ENCODE assay signal across 16 mouse cellular contexts in genomic region chr5:119663241-119663640, GRCm38 (mm10). TPM values are rescaled to one million over a fixed set of nuclear protein-coding genes. Genes with fewer than 3 reads are reported as not detected.
DNase-seq lines count a peak whose midpoint lies in the region; ATAC-seq and TF ChIP-seq lines count a peak whose summit lies in the region.
"Had no signal": no experiment of that assay in that cellular context is flagged by ENCODE, and none has a peak within 500 bp of the region (broad histone marks: within the 10 kb centered on the region; RNA-seq: fewer than 3 reads in every experiment).

No protein-coding gene starts in this region.

- 0 out of 2 replicates have a peak, but pooled peaks cover 1% of the 10 kb centered on the region for H3K4me1 ChIP-seq in forebrain, embryonic 11.5 days (replicated peaks; ENCODE audit: control insufficient read depth, insufficient read depth, low read length)
- H3K4me1 ChIP-seq in forebrain, embryonic 15.5 days, result no peaks in the 10 kb centered on the region
- H3K4me1 ChIP-seq in kidney, postnatal 0 days (replicated peaks; ENCODE audit: insufficient read depth, low read length), result no peaks in the 10 kb centered on the region
- H3K4me1 ChIP-seq in embryonic facial prominence, embryonic 11.5 days (ENCODE audit: control insufficient read depth, insufficient read depth, low read length), result peaks cover 3% of the 10 kb centered on the region
- H3K4me1 ChIP-seq in liver, embryonic 13.5 days (replicated peaks), result no peaks in the 10 kb centered on the region; the same call in 1 of the 2 replicates
- H3K4me1 ChIP-seq: hindbrain, embryonic 13.5 days; megakaryocyte, embryonic 14.5 days had no signal

- no peak for TF ChIP-seq CTCF in kidney, postnatal 0 days (IDR thresholded peaks at IDR 0.05; ENCODE audit: low read depth)

- no peaks in the 10 kb centered on the region for H3K36me3 ChIP-seq in forebrain, embryonic 11.5 days (ENCODE audit: control insufficient read depth, insufficient read depth, low read length)
- no peaks in the 10 kb centered on the region for H3K36me3 ChIP-seq in forebrain, embryonic 15.5 days
- H3K36me3 ChIP-seq in kidney, postnatal 0 days (ENCODE audit: insufficient read depth, low read length), result no peaks in the 10 kb centered on the region
- no peaks in the 10 kb centered on the region for H3K36me3 ChIP-seq in embryonic facial prominence, embryonic 11.5 days (replicated peaks; ENCODE audit: control insufficient read depth, insufficient read depth, low read depth, low read length)
- H3K36me3 ChIP-seq in liver, embryonic 13.5 days, result no peaks in the 10 kb centered on the region
- H3K36me3 ChIP-seq: G1E; hindbrain, embryonic 13.5 days had no signal

- H3K27ac ChIP-seq in forebrain, embryonic 11.5 days (ENCODE audit: low read depth, low read length), result no peak overlapping the region
- H3K27ac ChIP-seq in forebrain, embryonic 15.5 days (replicated peaks), result no peak overlapping the region
- peak overlapping the region; percentile 50; the same call in 1 of the 2 replicates for H3K27ac ChIP-seq in kidney, postnatal 0 days
- H3K27ac ChIP-seq in embryonic facial prominence, embryonic 11.5 days (replicated peaks; ENCODE audit: low read depth, low read length), result 0 out of 2 replicates have a peak overlapping the region, but pooled peaks have one; percentile 20
- no peak overlapping the region for H3K27ac ChIP-seq in liver, embryonic 13.5 days
- H3K27ac ChIP-seq: hindbrain, embryonic 13.5 days; stomach, postnatal 0 days had no signal

- no peak overlapping the region for H3K4me3 ChIP-seq in forebrain, embryonic 11.5 days (ENCODE audit: low read depth, low read length)
- no peak overlapping the region for H3K4me3 ChIP-seq in forebrain, embryonic 15.5 days
- H3K4me3 ChIP-seq in kidney, postnatal 0 days (replicated peaks; ENCODE audit: low read depth, low read length), result no peak overlapping the region
- H3K4me3 ChIP-seq in embryonic facial prominence, embryonic 11.5 days (ENCODE audit: low read depth, low read length), result no peak overlapping the region
- H3K4me3 ChIP-seq in liver, embryonic 13.5 days (replicated peaks), result no peak overlapping the region
- H3K4me3 ChIP-seq: hindbrain, embryonic 13.5 days; megakaryocyte, embryonic 14.5 days; myocyte had no signal

- DNase-seq in forebrain, embryonic 11.5 days (ENCODE audit: low spot score), result peak; percentile 48
- no peak for DNase-seq in kidney, postnatal 0 days (ENCODE audit: low spot score)
- no peak for DNase-seq in kidney, postnatal 10 days
- DNase-seq in embryonic facial prominence, embryonic 11.5 days (ENCODE audit: low spot score), result no peak
- no peak for DNase-seq in liver, embryonic 13.5 days
- no peak for DNase-seq in natural killer cell, adult 2 months (ENCODE audit: low spot score in 2 of 2)
- DNase-seq: cerebellum, adult 11 months; kidney, adult 2 months had no signal

- under 1% methylated on average over 15 of the region's 15 CpGs for WGBS in forebrain, embryonic 11.5 days
- WGBS in forebrain, embryonic 15.5 days, result under 1% methylated on average over 15 of the region's 15 CpGs
- 5% methylated on average over 15 of the region's 15 CpGs for WGBS in kidney, postnatal 0 days
- 1% methylated on average over 15 of the region's 15 CpGs for WGBS in embryonic facial prominence, embryonic 11.5 days
- WGBS in liver, embryonic 13.5 days (ENCODE audit: insufficient replicate concordance), result 3% methylated on average over 15 of the region's 15 CpGs

- peaks cover 95% of the 10 kb centered on the region for H3K27me3 ChIP-seq in forebrain, embryonic 11.5 days (ENCODE audit: control insufficient read depth, insufficient read depth, low read length)
- H3K27me3 ChIP-seq in forebrain, embryonic 15.5 days, result peaks cover 95% of the 10 kb centered on the region
- H3K27me3 ChIP-seq in kidney, postnatal 0 days (ENCODE audit: insufficient read depth, low read length), result peaks cover 72% of the 10 kb centered on the region
- H3K27me3 ChIP-seq in embryonic facial prominence, embryonic 11.5 days (ENCODE audit: control insufficient read depth, insufficient read depth, low read length), result peaks cover 56% of the 10 kb centered on the region
- peaks cover 100% of the 10 kb centered on the region for H3K27me3 ChIP-seq in liver, embryonic 13.5 days

- H3K9me3 ChIP-seq in forebrain, embryonic 11.5 days (ENCODE audit: control insufficient read depth, low read length), result no peaks in the 10 kb centered on the region
- no peaks in the 10 kb centered on the region for H3K9me3 ChIP-seq in forebrain, embryonic 15.5 days
- H3K9me3 ChIP-seq in kidney, postnatal 0 days (replicated peaks; ENCODE audit: low read length), result no peaks in the 10 kb centered on the region
- H3K9me3 ChIP-seq in embryonic facial prominence, embryonic 11.5 days (replicated peaks; ENCODE audit: control insufficient read depth, low read length), result no peaks in the 10 kb centered on the region
- H3K9me3 ChIP-seq in liver, embryonic 13.5 days (replicated peaks), result no peaks in the 10 kb centered on the region
- H3K9me3 ChIP-seq: hindbrain, embryonic 13.5 days; megakaryocyte, embryonic 14.5 days had no signal

- H3K9ac ChIP-seq in forebrain, embryonic 11.5 days (ENCODE audit: low read length), result no peak overlapping the region
- H3K9ac ChIP-seq in forebrain, embryonic 15.5 days (replicated peaks), result no peak overlapping the region
- no peak overlapping the region for H3K9ac ChIP-seq in kidney, postnatal 0 days (ENCODE audit: low read depth, low read length)
- peak overlapping the region; percentile 46 for H3K9ac ChIP-seq in embryonic facial prominence, embryonic 11.5 days (replicated peaks; ENCODE audit: low read length)
- H3K9ac ChIP-seq in liver, embryonic 13.5 days, result no peak overlapping the region
- H3K9ac ChIP-seq: hindbrain, embryonic 13.5 days had no signal

- no peak for ATAC-seq in forebrain, embryonic 11.5 days (replicated peaks; ENCODE audit: low FRiP score)
- ATAC-seq in forebrain, embryonic 15.5 days (replicated peaks), result no peak
- no peak for ATAC-seq in kidney, postnatal 0 days (replicated peaks; ENCODE audit: low FRiP score, low read depth)
- no peak for ATAC-seq in embryonic facial prominence, embryonic 11.5 days (replicated peaks; ENCODE audit: insufficient number of reproducible peaks, low FRiP score, low TSS enrichment, low read depth)
- ATAC-seq in liver, embryonic 13.5 days (ENCODE audit: low read depth), result no peak
- ATAC-seq in megakaryocyte, adult 5-6 weeks (ENCODE audit: poor library complexity, severe bottlenecking), result no peak

- H3K4me2 ChIP-seq in forebrain, embryonic 11.5 days (ENCODE audit: low read depth, low read length, severe bottlenecking), result no peak overlapping the region
- no peak overlapping the region for H3K4me2 ChIP-seq in forebrain, embryonic 15.5 days (replicated peaks)
- peak overlapping the region; percentile 35 for H3K4me2 ChIP-seq in kidney, postnatal 0 days (ENCODE audit: low read length)
- peak overlapping the region; percentile 27 for H3K4me2 ChIP-seq in embryonic facial prominence, embryonic 11.5 days (ENCODE audit: low read depth, low read length)
- H3K4me2 ChIP-seq in liver, embryonic 13.5 days, result peak overlapping the region; percentile 33; the same call in 1 of the 2 replicates
- H3K4me2 ChIP-seq: hindbrain, embryonic 13.5 days had no signal

RNA-seq across cellular contexts. Expression of gene Tbx3, which starts 7.2 kb away (rescaled TPM):
- 0.88 and 2.0 TPM in 2 replicates for polyA plus RNA-seq in forebrain, embryonic 11.5 days (2014; fragmentation: Nextera tagmentation; extraction: Ambion mirVana)
- polyA plus RNA-seq in forebrain, embryonic 15.5 days (2015; fragmentation: Nextera tagmentation; extraction: Ambion mirVana), result 1.7 and 2.4 TPM in 2 replicates
- polyA plus RNA-seq in kidney, postnatal 0 days (2015; fragmentation: Nextera tagmentation; extraction: Ambion mirVana), result 32.9 and 36.8 TPM in 2 replicates
- polyA plus RNA-seq in embryonic facial prominence, embryonic 11.5 days (2014; fragmentation: Nextera tagmentation; extraction: Ambion mirVana), result 36.9 and 39.8 TPM in 2 replicates
- 4.1 and 6.1 TPM in 2 replicates for polyA plus RNA-seq in liver, embryonic 13.5 days (2015; fragmentation: Nextera tagmentation; extraction: Ambion mirVana)
- not detected in 2 replicates for total RNA-seq in megakaryocyte, adult 5-6 weeks (2015)
- not detected in 2 replicates for total RNA-seq in megakaryocyte, adult 5-6 weeks (2017)
- total RNA-seq: granulocyte monocyte progenitor cell, adult 5-6 weeks had no signal
- polyA plus RNA-seq: G1E had no signal

Comparison
In these comparisons a context has a peak if more than half of its experiments do, and no peak if none do; other contexts are left out.
1. H3K27ac ChIP-seq: peak in kidney, postnatal 0 days (single experiment) and embryonic facial prominence, embryonic 11.5 days (single experiment); none in forebrain, embryonic 11.5 days (single experiment), forebrain, embryonic 15.5 days (single experiment) and liver, embryonic 13.5 days (single experiment).
2. H3K4me2 ChIP-seq: peak in kidney, postnatal 0 days (single experiment), embryonic facial prominence, embryonic 11.5 days (single experiment) and liver, embryonic 13.5 days (single experiment); none in forebrain, embryonic 11.5 days (single experiment) and forebrain, embryonic 15.5 days (single experiment).